ENCODE assay signal across 18 mouse cellular contexts in the genomic region with DNA sequence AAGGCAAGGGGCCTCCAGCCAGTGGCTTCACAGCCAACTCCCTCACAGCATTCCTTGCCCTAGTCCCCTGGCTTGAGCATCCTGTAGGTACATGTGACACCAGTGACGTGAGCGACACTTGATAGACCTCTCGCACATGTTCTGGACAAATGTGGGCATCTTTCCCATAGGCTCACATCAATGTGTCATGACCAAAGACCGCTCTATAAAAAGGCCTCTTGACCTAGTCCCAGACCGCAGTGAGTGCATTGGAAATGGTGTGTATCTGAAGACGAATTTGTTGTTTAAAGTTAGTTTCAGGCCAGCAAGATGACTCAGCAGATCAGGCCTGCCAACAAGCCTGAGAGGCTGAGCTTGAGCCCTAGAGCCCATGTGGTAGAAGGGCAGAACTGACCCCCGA.
DNase-seq lines count a peak whose midpoint lies in the region; ATAC-seq and TF ChIP-seq lines count a peak whose summit lies in the region.
"Had no signal": no experiment of that assay in that cellular context is flagged by ENCODE, and none has a peak within 500 bp of the region (broad histone marks: within the 10 kb centered on the region; RNA-seq: fewer than 3 reads in every experiment).

No protein-coding gene starts in this region.

- H3K36me3 ChIP-seq in heart, adult 2 months (ENCODE audit: control insufficient read depth, insufficient read depth, low read length), result no peaks in the 10 kb centered on the region
- H3K36me3 ChIP-seq in heart, embryonic 11.5 days (ENCODE audit: control insufficient read depth, insufficient read depth, low read length), result peaks cover 22% of the 10 kb centered on the region
- H3K36me3 ChIP-seq in intestine, postnatal 0 days (ENCODE audit: control insufficient read depth, insufficient read depth), result peaks cover 45% of the 10 kb centered on the region

- peak; percentile 51; the same call in 1 of the 2 replicates for TF ChIP-seq EP300 in heart, adult 2 months (IDR thresholded peaks at IDR 0.05; ENCODE audit: insufficient read depth, low read depth, low read length)

- H3K4me3 ChIP-seq in heart, adult 2 months, result no peak overlapping the region
- H3K4me3 ChIP-seq in heart, embryonic 11.5 days (ENCODE audit: low read depth, low read length), result no peak overlapping the region
- H3K4me3 ChIP-seq in lung, adult 2 months (replicated peaks; ENCODE audit: extremely low read depth, low read depth, low read length), result no peak overlapping the region
- H3K4me3 ChIP-seq in intestine, postnatal 0 days (ENCODE audit: low read depth, low read length), result no peak overlapping the region
- H3K4me3 ChIP-seq: forebrain, embryonic 12.5 days; limb, embryonic 13.5 days; midbrain, embryonic 12.5 days had no signal

- TF ChIP-seq CTCF in heart, adult 2 months (IDR thresholded peaks at IDR 0.05), result no peak
- no peak for TF ChIP-seq CTCF in lung, adult 2 months (IDR thresholded peaks at IDR 0.05; ENCODE audit: insufficient read depth, low read length)
- TF ChIP-seq CTCF in intestine, postnatal 0 days (IDR thresholded peaks at IDR 0.05; ENCODE audit: low read depth), result no peak

- H3K4me1 ChIP-seq in heart, adult 2 months (ENCODE audit: control insufficient read depth, insufficient read depth, low read length), result peaks cover 7% of the 10 kb centered on the region; the same call in 1 of the 2 replicates
- H3K4me1 ChIP-seq in heart, embryonic 11.5 days (ENCODE audit: control insufficient read depth, insufficient read depth, low read length), result no peaks in the 10 kb centered on the region
- H3K4me1 ChIP-seq in lung, adult 2 months (ENCODE audit: control insufficient read depth, insufficient read depth, low read length), result peaks cover 3% of the 10 kb centered on the region
- no peaks in the 10 kb centered on the region for H3K4me1 ChIP-seq in intestine, postnatal 0 days (replicated peaks; ENCODE audit: control insufficient read depth, insufficient read depth, low read length)
- H3K4me1 ChIP-seq: forebrain, embryonic 12.5 days; limb, embryonic 13.5 days; midbrain, embryonic 12.5 days had no signal

- H3K9me3 ChIP-seq in heart, embryonic 11.5 days (replicated peaks; ENCODE audit: control insufficient read depth, low read length), result 0 out of 2 replicates have a peak, but pooled peaks cover 4% of the 10 kb centered on the region
- no peaks in the 10 kb centered on the region for H3K9me3 ChIP-seq in intestine, postnatal 0 days (ENCODE audit: control insufficient read depth)
- H3K9me3 ChIP-seq: forebrain, embryonic 12.5 days; midbrain, embryonic 12.5 days had no signal

- H3K9ac ChIP-seq in heart, adult 2 months (ENCODE audit: low read depth, low read length), result no peak overlapping the region
- no peak overlapping the region for H3K9ac ChIP-seq in heart, embryonic 11.5 days (ENCODE audit: low read depth, low read length)
- H3K9ac ChIP-seq in intestine, postnatal 0 days (ENCODE audit: low read depth, low read length), result no peak overlapping the region
- H3K9ac ChIP-seq: forebrain, embryonic 12.5 days; limb, embryonic 13.5 days; midbrain, embryonic 12.5 days had no signal

- H3K4me2 ChIP-seq in heart, embryonic 11.5 days, result no peak overlapping the region
- no peak overlapping the region for H3K4me2 ChIP-seq in intestine, postnatal 0 days (replicated peaks; ENCODE audit: low read depth)
- H3K4me2 ChIP-seq: forebrain, embryonic 12.5 days; limb, embryonic 13.5 days; midbrain, embryonic 12.5 days had no signal

- H3K27ac ChIP-seq in heart, adult 2 months, result peak overlapping the region; percentile 52
- no peak overlapping the region for H3K27ac ChIP-seq in heart, embryonic 11.5 days (ENCODE audit: low read depth, low read length)
- no peak overlapping the region for H3K27ac ChIP-seq in intestine, postnatal 0 days (ENCODE audit: low read depth, low read length)
- H3K27ac ChIP-seq: forebrain, embryonic 12.5 days; limb, embryonic 13.5 days; midbrain, embryonic 12.5 days; stomach, postnatal 0 days had no signal

- no peak for ATAC-seq in heart, embryonic 11.5 days (replicated peaks; ENCODE audit: insufficient number of reproducible peaks, low FRiP score, low TSS enrichment)
- ATAC-seq in intestine, postnatal 0 days, result no peak
- ATAC-seq: hindbrain, embryonic 16.5 days had no signal

- no peaks in the 10 kb centered on the region for H3K79me2 ChIP-seq in heart, adult 2 months (replicated peaks; ENCODE audit: control insufficient read depth, insufficient read depth, low read length)

- 60% methylated on average over 7 of the region's 7 CpGs for WGBS in heart, adult 2 months
- WGBS in heart, embryonic 11.5 days (ENCODE audit: insufficient replicate concordance), result 84% methylated on average over 7 of the region's 7 CpGs
- WGBS in lung, adult 2 months, result 66% methylated on average over 7 of the region's 7 CpGs
- WGBS in intestine, postnatal 0 days, result 89% methylated on average over 7 of the region's 7 CpGs

- H3K27me3 ChIP-seq in heart, adult 2 months (ENCODE audit: control insufficient read depth, insufficient read depth, low read length), result no peaks in the 10 kb centered on the region
- no peaks in the 10 kb centered on the region for H3K27me3 ChIP-seq in heart, embryonic 11.5 days (ENCODE audit: control insufficient read depth, insufficient read depth, low read length)
- H3K27me3 ChIP-seq in intestine, postnatal 0 days (replicated peaks; ENCODE audit: control insufficient read depth, insufficient read depth, low read length), result no peaks in the 10 kb centered on the region
- H3K27me3 ChIP-seq: forebrain, embryonic 12.5 days; limb, embryonic 13.5 days; midbrain, embryonic 12.5 days had no signal

- DNase-seq in adrenal gland, postnatal 36 days, result peak; percentile 22 to 30
- no peak for DNase-seq in adrenal gland, postnatal 4 days (ENCODE audit: low spot score in 2 of 2)
- DNase-seq in heart, adult 2 months, result peak in 1 of 2 experiments; percentile 30
- DNase-seq in lung, postnatal 36 days, result peak; percentile 26
- DNase-seq in lung, adult 2 months, result no peak
- DNase-seq in cerebellum, adult 9-10 months, result no peak
- DNase-seq: cerebellum, postnatal 14 days; kidney, adult 18-20 months; kidney, postnatal 14 days; right cerebral cortex, postnatal 14 days; thymus, postnatal 14 days had no signal

- no peak for TF ChIP-seq POLR2A in heart, adult 2 months (IDR thresholded peaks at IDR 0.05; ENCODE audit: insufficient read depth, low read depth, low read length)
- TF ChIP-seq POLR2A in lung, adult 2 months (IDR thresholded peaks at IDR 0.05; ENCODE audit: borderline replicate concordance, extremely low read depth, low read depth, low read length), result no peak

- intact Hi-C loops in heart, adult 2 months (cut with DNase I), result no loop called here

Comparison
In these comparisons a context has a peak if more than half of its experiments do, and no peak if none do; other contexts are left out.
1. DNase-seq: peak in adrenal gland, postnatal 36 days (2 of 2) and lung, postnatal 36 days (single experiment); none in adrenal gland, postnatal 4 days (0 of 2), lung, adult 2 months (single experiment) and cerebellum, adult 9-10 months (single experiment).